Mouse (Mus musculus): ENCODE data around the gene Emc8. TPM values are rescaled to one million over a fixed set of nuclear protein-coding genes. Genes with fewer than 3 reads are reported as not detected.
A peak's percentile ranks its signal among the peaks of the same experiment; 100 is the strongest.
"Not testable (repeated sequence)": the region's sequence is repeated elsewhere in the genome, so short reads cannot be mapped to it uniquely, and the experiment has no call there.

The Emc8 gene
- polyA plus RNA-seq, 1 experiment from 2014 or later = 312 TPM

GRCm38 (mm10) chr8:120681113-120681512, 12.7 kb upstream of the Emc8 start:
- peaks cover 18% of the 10 kb centered on the region for H3K4me1 ChIP-seq (replicated peaks)
- DNase-seq (ENCODE audit: low spot score) = no peak
- no peaks in the 10 kb centered on the region for H3K36me3 ChIP-seq

GRCm38 (mm10) chr8:120680405-120680804, 12.0 kb upstream of the Emc8 start:
- DNase-seq (ENCODE audit: low spot score); H3K27ac ChIP-seq; H3K4me3 ChIP-seq; H3K36me3 ChIP-seq; H3K9me3 ChIP-seq: not testable (repeated sequence)
- Histone ChIP-seq H3K4me1 (replicated peaks) (peaks cover 16% of the 10 kb centered on the region), H3K27me3 (ENCODE audit: insufficient read depth, poor library complexity, severe bottlenecking) (peaks cover 12% of the 10 kb centered on the region; the same call in 1 of the 2 replicates)
- 67% methylated on average over 7 of the region's 7 CpGs for WGBS

More at GRCm38 (mm10) chr8:120681113-120681512, 12.7 kb upstream of the Emc8 start:
- no peak overlapping the region for H3K27ac ChIP-seq
- H3K27me3 ChIP-seq (ENCODE audit: insufficient read depth, poor library complexity, severe bottlenecking) = peaks cover 12% of the 10 kb centered on the region; the same call in 1 of the 2 replicates
- H3K4me3 ChIP-seq = no peak overlapping the region
- 82% methylated on average over 10 of the region's 10 CpGs for WGBS
- H3K9me3 ChIP-seq = no peaks in the 10 kb centered on the region

GRCm38 (mm10) chr8:120679629-120680387, 11.4 kb upstream of the Emc8 start:
- H3K27me3 ChIP-seq (ENCODE audit: insufficient read depth, poor library complexity, severe bottlenecking) = peaks cover 12% of the 10 kb centered on the region; the same call in 1 of the 2 replicates
- no peaks in the 10 kb centered on the region for H3K9me3 ChIP-seq
- no peak overlapping the region for H3K27ac ChIP-seq
- no peak overlapping the region for H3K4me3 ChIP-seq
- peaks cover 10% of the 10 kb centered on the region for H3K4me1 ChIP-seq (replicated peaks)
- WGBS = 74% methylated on average over 11 of the region's 11 CpGs
- peaks cover 11% of the 10 kb centered on the region for H3K36me3 ChIP-seq
- no peak for DNase-seq (ENCODE audit: low spot score)

GRCm38 (mm10) chr8:120678447-120678846, 10.1 kb upstream of the Emc8 start:
- no peaks in the 10 kb centered on the region for H3K9me3 ChIP-seq
- peaks cover 21% of the 10 kb centered on the region for H3K36me3 ChIP-seq
- H3K27ac ChIP-seq = no peak overlapping the region
- WGBS = 15% methylated on average over 10 of the region's 10 CpGs
- peak; percentile 85 for DNase-seq (ENCODE audit: low spot score)
- peaks cover 12% of the 10 kb centered on the region; the same call in 1 of the 2 replicates for H3K27me3 ChIP-seq (ENCODE audit: insufficient read depth, poor library complexity, severe bottlenecking)
- no peak overlapping the region for H3K4me3 ChIP-seq
- peaks cover under 1% of the 10 kb centered on the region; the same call in 1 of the 2 replicates for H3K4me1 ChIP-seq (replicated peaks)

- 74% methylated on average over 8 of the region's 8 CpGs for WGBS
- Histone ChIP-seq H3K4me1 (replicated peaks) (peaks cover 20% of the 10 kb centered on the region), H3K36me3 (peaks cover 48% of the 10 kb centered on the region), H3K27ac (no peak overlapping the region), H3K9me3 (no peaks in the 10 kb centered on the region), H3K4me3 (no peak overlapping the region), H3K27me3 (ENCODE audit: insufficient read depth, poor library complexity, severe bottlenecking) (peaks cover 5% of the 10 kb centered on the region; the same call in 1 of the 2 replicates)
- DNase-seq (ENCODE audit: low spot score) = no peak
Observed at GRCm38 (mm10) chr8:120675718-120676117, 7.3 kb upstream of the Emc8 start.

- H3K27ac ChIP-seq = no peak overlapping the region
- no peak overlapping the region for H3K4me3 ChIP-seq
- H3K4me1 ChIP-seq (replicated peaks) = peaks cover 36% of the 10 kb centered on the region
- H3K9me3 ChIP-seq = no peaks in the 10 kb centered on the region
- 93% methylated on average over 7 of the region's 7 CpGs for WGBS
- no peaks in the 10 kb centered on the region for H3K27me3 ChIP-seq (ENCODE audit: insufficient read depth, poor library complexity, severe bottlenecking)
- H3K36me3 ChIP-seq = peaks cover 59% of the 10 kb centered on the region
- no peak for DNase-seq (ENCODE audit: low spot score)
Observed at GRCm38 (mm10) chr8:120673298-120673697, 4.9 kb upstream of the Emc8 start.

- H3K36me3 ChIP-seq = peaks cover 59% of the 10 kb centered on the region
- DNase-seq (ENCODE audit: low spot score) = no peak
- no peaks in the 10 kb centered on the region for H3K9me3 ChIP-seq
- H3K4me1 ChIP-seq (replicated peaks) = peaks cover 39% of the 10 kb centered on the region
- H3K27ac ChIP-seq = no peak overlapping the region
- no peak overlapping the region for H3K4me3 ChIP-seq
- WGBS = 93% methylated on average over 16 of the region's 16 CpGs
- no peaks in the 10 kb centered on the region for H3K27me3 ChIP-seq (ENCODE audit: insufficient read depth, poor library complexity, severe bottlenecking)
Observed at GRCm38 (mm10) chr8:120672626-120673229, 4.4 kb upstream of the Emc8 start.

GRCm38 (mm10) chr8:120671775-120672174, 3.4 kb upstream of the Emc8 start:
- Histone ChIP-seq H3K4me1 (replicated peaks) (peaks cover 49% of the 10 kb centered on the region), H3K4me3 (no peak overlapping the region), H3K27ac (no peak overlapping the region), H3K27me3 (ENCODE audit: insufficient read depth, poor library complexity, severe bottlenecking) (no peaks in the 10 kb centered on the region), H3K36me3 (peaks cover 59% of the 10 kb centered on the region), H3K9me3 (no peaks in the 10 kb centered on the region)
- DNase-seq (ENCODE audit: low spot score) = peak; percentile 16
- 58% methylated on average over 6 of the region's 6 CpGs for WGBS

- no peaks in the 10 kb centered on the region for H3K9me3 ChIP-seq
- H3K4me1 ChIP-seq (replicated peaks) = peaks cover 76% of the 10 kb centered on the region
Observed at GRCm38 (mm10) chr8:120667561-120668373, 606 bp downstream of the Emc8 start, which contains the start of the genes Gm27021 and Cox4i1. TSS of gene Gm27021 (minus strand) at chr8:120668079. TSS of gene Cox4i1 (plus strand) at chr8:120668222.

GRCm38 (mm10) chr8:120666807-120667470, 1.4 kb downstream of the Emc8 start:
- peak; percentile 19 for DNase-seq (ENCODE audit: low spot score)
- peaks cover 68% of the 10 kb centered on the region for H3K4me1 ChIP-seq (replicated peaks)
- H3K27ac ChIP-seq = peak overlapping the region; percentile 96
- WGBS = 2% methylated on average over 17 of the region's 17 CpGs
- peaks cover 43% of the 10 kb centered on the region for H3K36me3 ChIP-seq
- H3K4me3 ChIP-seq = peak overlapping the region; percentile 97
- H3K9me3 ChIP-seq = no peaks in the 10 kb centered on the region
- H3K27me3 ChIP-seq (ENCODE audit: insufficient read depth, poor library complexity, severe bottlenecking) = no peaks in the 10 kb centered on the region

More at GRCm38 (mm10) chr8:120667561-120668373, 606 bp downstream of the Emc8 start, which contains the start of the genes Gm27021 and Cox4i1:
- under 1% methylated on average over 105 of the region's 105 CpGs for WGBS
- Histone ChIP-seq H3K4me3 (peak within 1 kb of the TSS; percentile 97), H3K27ac (peak within 1 kb of the TSS; percentile 96), H3K36me3 (peaks cover 51% of the 10 kb centered on the region), H3K27me3 (ENCODE audit: insufficient read depth, poor library complexity, severe bottlenecking) (no peaks in the 10 kb centered on the region)
- DNase-seq (ENCODE audit: low spot score) = peak; percentile 97

- WGBS = 81% methylated on average over 3 of the region's 3 CpGs
- Histone ChIP-seq H3K27ac (0 out of 2 replicates have a peak overlapping the region, but pooled peaks have one; percentile 96), H3K4me3 (peak overlapping the region; percentile 97)
Observed at GRCm38 (mm10) chr8:120665726-120666455, 2.5 kb downstream of the Emc8 start.

More at GRCm38 (mm10) chr8:120665726-120666455, 2.5 kb downstream of the Emc8 start:
- H3K9me3 ChIP-seq = no peaks in the 10 kb centered on the region
- no peak for DNase-seq (ENCODE audit: low spot score)
- peaks cover 57% of the 10 kb centered on the region for H3K4me1 ChIP-seq (replicated peaks)
- no peaks in the 10 kb centered on the region for H3K27me3 ChIP-seq (ENCODE audit: insufficient read depth, poor library complexity, severe bottlenecking)
- H3K36me3 ChIP-seq = peaks cover 36% of the 10 kb centered on the region
